Mouse (Mus musculus): ENCODE data around the gene Secisbp2. TPM values are rescaled to one million over a fixed set of nuclear protein-coding genes. Genes with fewer than 3 reads are reported as not detected.

Gene Secisbp2
- total RNA-seq, 2 experiments from 2014 or later, result 8.6 to 9.5 TPM

DNA sequence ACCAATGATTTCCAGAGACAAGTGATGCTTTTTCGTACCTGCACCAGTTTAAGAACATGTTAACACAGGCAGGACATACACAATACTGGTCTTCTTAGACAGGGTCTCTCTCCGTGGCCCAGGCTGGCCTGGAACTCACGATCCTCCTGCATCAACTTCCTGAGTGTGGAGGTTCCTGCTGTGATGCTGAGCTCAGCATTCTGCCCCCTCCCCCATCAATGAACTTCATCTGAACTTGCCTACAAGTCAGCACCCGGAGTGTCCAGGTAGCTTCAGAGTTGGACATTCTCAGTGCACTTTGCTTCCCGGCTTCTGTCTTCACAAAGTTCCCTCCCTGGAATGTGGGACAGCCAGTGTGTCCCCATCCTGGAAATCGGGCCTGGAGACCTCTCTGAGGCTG lies 73.1 kb downstream of the Secisbp2 start:
- intact Hi-C loops (cut with DNase I; ENCODE audit: low total_unique reads), result no loop called here
- DNase-seq, result no peak

DNA sequence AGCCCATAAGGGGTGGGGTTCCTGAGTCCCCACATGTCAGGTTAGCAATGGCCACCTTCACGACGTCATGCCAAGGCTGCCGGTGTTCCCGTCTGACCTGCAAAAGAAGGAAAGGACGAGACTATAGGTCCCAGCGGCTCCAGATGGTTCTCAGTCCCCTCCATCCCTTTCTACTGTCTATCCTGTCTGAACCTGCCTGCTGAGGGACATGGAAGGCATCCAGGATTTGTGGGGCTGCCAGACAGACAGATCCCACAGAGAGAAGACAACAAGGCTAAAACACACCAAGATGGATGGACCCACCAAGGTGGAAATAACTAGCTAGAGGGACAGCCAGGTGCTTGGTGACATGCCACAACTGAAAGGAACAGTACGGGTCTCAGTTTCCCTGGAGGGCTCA lies 73.9 kb downstream of the Secisbp2 start:
- no peak for DNase-seq
- intact Hi-C loops (cut with DNase I; ENCODE audit: low total_unique reads), result no loop called here

- DNase-seq, result no peak
- intact Hi-C loops (cut with DNase I; ENCODE audit: low total_unique reads), result no loop called here
Observed at GRCm38 (mm10) chr13:51725926-51726574, 74.6 kb downstream of the Secisbp2 start.

DNA sequence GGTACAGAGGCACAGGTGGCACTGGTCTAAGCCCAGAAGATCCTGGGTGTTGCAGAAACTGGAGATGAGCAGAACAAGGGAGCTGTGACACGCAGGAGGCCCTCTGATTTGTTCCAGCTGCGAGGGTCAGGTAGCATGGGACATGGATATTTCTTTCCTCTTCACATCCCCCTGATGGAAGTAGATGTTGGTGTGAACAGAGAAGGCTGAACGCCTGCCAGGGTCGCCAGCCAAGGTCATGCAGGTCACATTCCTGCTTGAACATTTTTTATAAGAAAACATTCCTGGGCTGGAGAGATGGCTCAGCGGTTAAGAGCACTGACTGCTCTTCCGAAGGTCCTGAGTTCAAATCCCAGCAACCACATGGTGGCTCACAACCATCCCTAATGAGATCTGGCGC lies 75.9 kb downstream of the Secisbp2 start:
- intact Hi-C loops (cut with DNase I; ENCODE audit: low total_unique reads), result loop anchor here (1.0 kb wide), 1 partner anchor 44 kb away; no protein-coding TSS in a partner anchor
- DNase-seq, result no peak

GRCm38 (mm10) chr13:51729887-51730361 lies 78.4 kb downstream of the Secisbp2 start:
- intact Hi-C loops (cut with DNase I; ENCODE audit: low total_unique reads), result no loop called here

DNA sequence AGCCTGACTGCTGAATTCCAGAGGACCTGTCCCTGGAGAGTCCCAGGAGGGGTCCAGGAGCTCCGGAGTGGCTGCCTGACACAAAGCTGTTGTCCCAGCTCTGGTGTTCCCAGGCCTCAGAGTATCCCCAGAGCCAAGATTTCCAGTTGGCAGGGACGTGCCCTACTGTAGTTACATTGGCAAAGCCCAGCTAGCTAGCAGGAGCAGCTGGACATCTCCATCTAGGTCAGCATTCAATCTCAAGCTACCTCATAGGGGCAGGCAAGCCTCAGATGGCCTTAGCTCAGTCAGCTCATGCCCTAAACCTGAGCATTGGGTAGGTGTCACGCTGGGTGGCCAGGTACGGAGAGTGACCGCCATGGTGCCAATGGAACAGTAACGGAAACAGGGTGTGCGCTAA lies 80.0 kb downstream of the Secisbp2 start:
- intact Hi-C loops (cut with DNase I; ENCODE audit: low total_unique reads), result no loop called here
- DNase-seq, result peak; percentile 72

More at GRCm38 (mm10) chr13:51729887-51730361, 78.4 kb downstream of the Secisbp2 start:
- no peak for DNase-seq

- DNase-seq, result no peak
- intact Hi-C loops (cut with DNase I; ENCODE audit: low total_unique reads), result no loop called here
Observed at GRCm38 (mm10) chr13:51732097-51732664, 80.7 kb downstream of the Secisbp2 start.

Other genes with a start within 250 kb of the Secisbp2 start
- 10 to 100 TPM in 1 of 2 experiments, 1 to 10 TPM in 1; 9.7 to 13.7 TPM for gene S1pr3, start 243.1 kb upstream of the Secisbp2 start, total RNA-seq (2021)
- 1 to 10 TPM; 1.4 to 2.2 TPM for gene Shc3, start 82.3 kb upstream of the Secisbp2 start, total RNA-seq (2021)
- gene Cks2, start 6.5 kb upstream of the Secisbp2 start, total RNA-seq (2021), result 1 to 10 TPM; 6.8 to 7.1 TPM
- gene Sema4d, start 142.1 kb downstream of the Secisbp2 start, total RNA-seq (2021), result 100 to 1,000 TPM; 126 to 130 TPM
- 10 to 100 TPM; 10.1 to 33.9 TPM for gene Gadd45g, start 195.0 kb downstream of the Secisbp2 start, total RNA-seq (2021)

Measured in gastrocnemius, postnatal 14 days (tissue).